Mouse (Mus musculus) lung, adult 2 months (tissue): ENCODE results near the gene Draxin. TPM values are rescaled to one million over a fixed set of nuclear protein-coding genes. Genes with fewer than 3 reads are reported as not detected.

Source experiments
- DNase-seq: peaks from one replicate; pipeline ENCODE4 v3.0.0; 2022
- H3K4me1 ChIP-seq: fragments of 200-500 bp; 2 replicates; pipeline ENCODE4 v1.6.1; 2011; ENCODE audit warnings: low read length; ENCODE audit not compliant: control insufficient read depth, insufficient read depth
- H3K4me3 ChIP-seq: fragments of 200-500 bp; replicated peaks from 2 replicates; pipeline ENCODE3; 2011; ENCODE audit warnings: low read depth, mild to moderate bottlenecking, control low read depth, low read length; ENCODE audit errors: extremely low read depth
- CTCF ChIP-seq: fragments of 200-500 bp; IDR thresholded peaks from 2 replicates; pipeline ENCODE4 v1.5.1; 2011; ENCODE audit warnings: mild to moderate bottlenecking, low read length, control low read depth; ENCODE audit not compliant: insufficient read depth
- POLR2A ChIP-seq: fragments of 200-500 bp; IDR thresholded peaks from 2 replicates; pipeline ENCODE4 v1.6.1; 2011; ENCODE audit warnings: low read depth, mild to moderate bottlenecking, control low read depth, low read length, borderline replicate concordance; ENCODE audit errors: extremely low read depth
- WGBS: fragments of 180-500 bp; shearing (Covaris S2); methylation state at CpG from one replicate; pipeline ENCODE4 v1.1.7; 2018; 5-methylcytosine and 5-hydroxymethylcytosine counted together
- polyA plus RNA-seq: library from polyadenylated mRNA; depleted of rRNA; stranded (reverse); fragments of >200 nt; gene quantifications from 2 replicates; pipeline ENCODE4 v1.2.3, GENCODE M21; 2012

Gene Draxin
- polyA plus RNA-seq, 1 experiment: 0.59 TPM

GRCm38 (mm10) chr4:148061086-148061480, 69.4 kb downstream of the Draxin start:
- Histone ChIP-seq H3K4me1 (no peaks in the 10 kb centered on the region), H3K4me3 (no peak overlapping the region)
- TF ChIP-seq POLR2A (no peak), CTCF (no peak)
- 84% methylated on average over 9 of the region's 9 CpGs for WGBS
- DNase-seq: no peak

GRCm38 (mm10) chr4:148060120-148061085, 70.1 kb downstream of the Draxin start:
- TF ChIP-seq POLR2A (no peak), CTCF (peak; percentile 91)
- Histone ChIP-seq H3K4me1 (no peaks in the 10 kb centered on the region), H3K4me3 (no peak overlapping the region)
- WGBS: 34% methylated on average over 13 of the region's 13 CpGs
- no peak for DNase-seq

- DNase-seq: no peak
- H3K4me3 ChIP-seq: no peak overlapping the region
- WGBS: 82% methylated on average over 6 of the region's 6 CpGs
- no peak for TF ChIP-seq CTCF
- no peak for TF ChIP-seq POLR2A
- H3K4me1 ChIP-seq: no peaks in the 10 kb centered on the region
These were observed 71.5 kb downstream of the Draxin start for GRCm38 (mm10) chr4:148058993-148059392.

- DNase-seq: no peak
- 83% methylated on average over 9 of the region's 9 CpGs for WGBS
- Histone ChIP-seq H3K4me3 (no peak overlapping the region), H3K4me1 (no peaks in the 10 kb centered on the region)
- TF ChIP-seq CTCF: no peak
- TF ChIP-seq POLR2A: no peak
These were observed 72.2 kb downstream of the Draxin start for GRCm38 (mm10) chr4:148058218-148058819.

- no peak for TF ChIP-seq POLR2A
- no peak for TF ChIP-seq CTCF
- H3K4me3 ChIP-seq: no peak overlapping the region
- no peaks in the 10 kb centered on the region for H3K4me1 ChIP-seq
- no peak for DNase-seq
- WGBS: 60% methylated on average over 5 of the region's 5 CpGs
These were observed 72.8 kb downstream of the Draxin start for GRCm38 (mm10) chr4:148057661-148058209.

- 67% methylated on average over 4 of the region's 4 CpGs for WGBS
- no peaks in the 10 kb centered on the region for H3K4me1 ChIP-seq
- H3K4me3 ChIP-seq: no peak overlapping the region
- DNase-seq: no peak
- TF ChIP-seq POLR2A (no peak), CTCF (no peak)
These were observed 73.7 kb downstream of the Draxin start for GRCm38 (mm10) chr4:148056801-148057200.

- 75% methylated on average over 7 of the region's 7 CpGs for WGBS
- H3K4me3 ChIP-seq: no peak overlapping the region
- TF ChIP-seq CTCF: no peak
- TF ChIP-seq POLR2A: no peak
- DNase-seq: no peak
- H3K4me1 ChIP-seq: no peaks in the 10 kb centered on the region
These were observed 74.3 kb downstream of the Draxin start for GRCm38 (mm10) chr4:148056246-148056645.

GRCm38 (mm10) chr4:148054961-148055695, 75.4 kb downstream of the Draxin start:
- DNase-seq: no peak
- no peak overlapping the region for H3K4me3 ChIP-seq
- WGBS: 92% methylated on average over 21 of the region's 21 CpGs
- H3K4me1 ChIP-seq: no peaks in the 10 kb centered on the region
- TF ChIP-seq CTCF (no peak), POLR2A (no peak)

GRCm38 (mm10) chr4:148053417-148053920, 77.0 kb downstream of the Draxin start:
- Histone ChIP-seq H3K4me3 (no peak overlapping the region), H3K4me1 (no peaks in the 10 kb centered on the region)
- WGBS: 91% methylated on average over 12 of the region's 12 CpGs
- DNase-seq: no peak
- TF ChIP-seq POLR2A: no peak
